Mouse (Mus musculus): ENCODE data around the gene Ehmt1.

The Ehmt1 gene

GRCm38 (mm10) chr2:24912189-24912588 is 7.2 kb downstream of the Ehmt1 start:
- in situ Hi-C loops (cut with MboI, MseI) = no loop called here

GRCm38 (mm10) chr2:24910481-24910880 is 8.9 kb downstream of the Ehmt1 start:
- in situ Hi-C loops (cut with MboI, MseI) = no loop called here

GRCm38 (mm10) chr2:24905653-24906155 is 13.7 kb downstream of the Ehmt1 start:
- in situ Hi-C loops (cut with MboI, MseI) = no loop called here

- in situ Hi-C loops (cut with MboI, MseI) = no loop called here
Observed at GRCm38 (mm10) chr2:24904823-24905652, 14.4 kb downstream of the Ehmt1 start.

GRCm38 (mm10) chr2:24902999-24903398 is 16.4 kb downstream of the Ehmt1 start:
- in situ Hi-C loops (cut with MboI, MseI) = no loop called here

GRCm38 (mm10) chr2:24901055-24901454 is 18.4 kb downstream of the Ehmt1 start:
- in situ Hi-C loops (cut with MboI, MseI) = no loop called here

- in situ Hi-C loops (cut with MboI, MseI) = no loop called here
Observed at GRCm38 (mm10) chr2:24899292-24899691, 20.1 kb downstream of the Ehmt1 start.

- in situ Hi-C loops (cut with MboI, MseI) = no loop called here
Observed at GRCm38 (mm10) chr2:24896761-24897160, 22.7 kb downstream of the Ehmt1 start.

- in situ Hi-C loops (cut with MboI, MseI) = no loop called here
Observed at GRCm38 (mm10) chr2:24894211-24894610, 25.2 kb downstream of the Ehmt1 start.

GRCm38 (mm10) chr2:24892318-24892717 is 27.1 kb downstream of the Ehmt1 start:
- in situ Hi-C loops (cut with MboI, MseI) = no loop called here

GRCm38 (mm10) chr2:24890541-24891447 is 28.6 kb downstream of the Ehmt1 start:
- in situ Hi-C loops (cut with MboI, MseI) = no loop called here

- in situ Hi-C loops (cut with MboI, MseI) = no loop called here
Observed at GRCm38 (mm10) chr2:24888895-24889294, 30.5 kb downstream of the Ehmt1 start.

GRCm38 (mm10) chr2:24880686-24881085 is 38.7 kb downstream of the Ehmt1 start:
- in situ Hi-C loops (cut with MboI, MseI) = no loop called here

- in situ Hi-C loops (cut with MboI, MseI) = loop anchor here (10.0 kb wide), 1 partner anchor 954 kb away; the partner anchor contains the start of gene Lcn9
Observed at GRCm38 (mm10) chr2:24870952-24871351, 48.5 kb downstream of the Ehmt1 start.

- in situ Hi-C loops (cut with MboI, MseI) = no loop called here
Observed at GRCm38 (mm10) chr2:24863010-24863409, 56.4 kb downstream of the Ehmt1 start.

- in situ Hi-C loops (cut with MboI, MseI) = no loop called here
Observed at GRCm38 (mm10) chr2:24852408-24852807, 67.0 kb downstream of the Ehmt1 start.

GRCm38 (mm10) chr2:24846557-24846956 is 72.9 kb downstream of the Ehmt1 start:
- in situ Hi-C loops (cut with MboI, MseI) = no loop called here

- in situ Hi-C loops (cut with MboI, MseI) = no loop called here
Observed at GRCm38 (mm10) chr2:24845256-24845655, 74.2 kb downstream of the Ehmt1 start.

GRCm38 (mm10) chr2:24830614-24831013 is 88.8 kb downstream of the Ehmt1 start:
- in situ Hi-C loops (cut with MboI, MseI) = no loop called here

GRCm38 (mm10) chr2:24809746-24810145 is 109.7 kb downstream of the Ehmt1 start:
- in situ Hi-C loops (cut with MboI, MseI) = no loop called here

- in situ Hi-C loops (cut with MboI, MseI) = no loop called here
Observed at GRCm38 (mm10) chr2:24807691-24808090, 111.7 kb downstream of the Ehmt1 start.

- in situ Hi-C loops (cut with MboI, MseI) = no loop called here
Observed at GRCm38 (mm10) chr2:24807036-24807435, 112.4 kb downstream of the Ehmt1 start.

Measured in T-helper 2 cell (primary cell).